Mouse (Mus musculus): ENCODE results near the gene Car9. TPM values are rescaled to one million over a fixed set of nuclear protein-coding genes. Genes with fewer than 3 reads are reported as not detected.

Car9 gene
- polyA plus RNA-seq, 1 experiment from 2014 or later: 1.0 TPM

DNA sequence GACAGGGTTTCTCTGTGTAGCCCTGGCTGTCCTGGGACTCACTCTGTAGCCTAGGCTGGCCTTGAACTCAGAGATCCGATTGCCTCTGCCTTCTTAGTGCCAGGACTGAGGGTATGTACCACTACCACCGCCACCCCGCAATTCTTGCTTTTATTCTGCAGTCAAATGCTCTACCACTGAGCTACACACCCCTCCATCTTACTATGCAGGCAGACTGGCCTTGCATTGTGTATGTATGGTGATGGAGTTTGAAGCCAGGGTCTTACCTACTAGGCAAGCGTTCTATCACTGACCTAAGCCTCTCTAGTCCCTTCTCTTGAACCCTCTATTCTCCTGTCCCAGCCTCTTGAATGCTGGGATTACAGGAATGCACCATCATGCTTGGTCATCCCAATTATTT is 6.5 kb downstream of the Car9 start:
- H3K4me3 ChIP-seq: no peak overlapping the region
- H3K9me3 ChIP-seq: no peaks in the 10 kb centered on the region
- no peak overlapping the region for H3K27ac ChIP-seq (replicated peaks)
- H3K36me3 ChIP-seq (replicated peaks): peaks cover 25% of the 10 kb centered on the region
- no peak for DNase-seq (ENCODE audit: low spot score)
- peaks cover 31% of the 10 kb centered on the region for H3K4me1 ChIP-seq
- 86% methylated on average over 4 of the region's 4 CpGs for WGBS
- peaks cover 33% of the 10 kb centered on the region for H3K27me3 ChIP-seq (replicated peaks; ENCODE audit: low read depth, poor library complexity, severe bottlenecking)

DNA sequence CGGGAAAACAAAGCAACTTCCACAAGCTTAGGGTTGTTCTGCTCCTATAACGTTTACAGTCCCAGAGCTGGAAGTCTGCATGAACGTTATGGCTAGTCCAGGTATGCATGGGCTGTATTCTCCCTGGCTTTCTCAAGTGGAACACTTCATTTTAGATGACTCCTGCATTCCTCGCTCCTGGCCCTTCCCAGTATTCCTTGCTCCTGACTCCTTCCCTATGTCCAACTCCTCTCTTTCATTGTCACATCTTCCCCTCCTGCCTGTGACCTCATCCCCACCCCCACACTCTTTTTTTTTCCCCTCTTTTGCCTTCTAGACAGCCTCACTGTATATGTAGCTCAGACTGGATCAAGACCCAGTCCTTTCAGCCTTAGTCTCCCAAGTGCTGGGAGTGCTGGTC is 7.0 kb downstream of the Car9 start:
- Histone ChIP-seq H3K4me3 (no peak overlapping the region), H3K36me3 (replicated peaks) (peaks cover 27% of the 10 kb centered on the region), H3K27ac (replicated peaks) (no peak overlapping the region), H3K27me3 (replicated peaks; ENCODE audit: low read depth, poor library complexity, severe bottlenecking) (peaks cover 33% of the 10 kb centered on the region), H3K4me1 (peaks cover 31% of the 10 kb centered on the region), H3K9me3 (no peaks in the 10 kb centered on the region)
- WGBS: 80% methylated on average over 4 of the region's 4 CpGs
- no peak for DNase-seq (ENCODE audit: low spot score)

DNA sequence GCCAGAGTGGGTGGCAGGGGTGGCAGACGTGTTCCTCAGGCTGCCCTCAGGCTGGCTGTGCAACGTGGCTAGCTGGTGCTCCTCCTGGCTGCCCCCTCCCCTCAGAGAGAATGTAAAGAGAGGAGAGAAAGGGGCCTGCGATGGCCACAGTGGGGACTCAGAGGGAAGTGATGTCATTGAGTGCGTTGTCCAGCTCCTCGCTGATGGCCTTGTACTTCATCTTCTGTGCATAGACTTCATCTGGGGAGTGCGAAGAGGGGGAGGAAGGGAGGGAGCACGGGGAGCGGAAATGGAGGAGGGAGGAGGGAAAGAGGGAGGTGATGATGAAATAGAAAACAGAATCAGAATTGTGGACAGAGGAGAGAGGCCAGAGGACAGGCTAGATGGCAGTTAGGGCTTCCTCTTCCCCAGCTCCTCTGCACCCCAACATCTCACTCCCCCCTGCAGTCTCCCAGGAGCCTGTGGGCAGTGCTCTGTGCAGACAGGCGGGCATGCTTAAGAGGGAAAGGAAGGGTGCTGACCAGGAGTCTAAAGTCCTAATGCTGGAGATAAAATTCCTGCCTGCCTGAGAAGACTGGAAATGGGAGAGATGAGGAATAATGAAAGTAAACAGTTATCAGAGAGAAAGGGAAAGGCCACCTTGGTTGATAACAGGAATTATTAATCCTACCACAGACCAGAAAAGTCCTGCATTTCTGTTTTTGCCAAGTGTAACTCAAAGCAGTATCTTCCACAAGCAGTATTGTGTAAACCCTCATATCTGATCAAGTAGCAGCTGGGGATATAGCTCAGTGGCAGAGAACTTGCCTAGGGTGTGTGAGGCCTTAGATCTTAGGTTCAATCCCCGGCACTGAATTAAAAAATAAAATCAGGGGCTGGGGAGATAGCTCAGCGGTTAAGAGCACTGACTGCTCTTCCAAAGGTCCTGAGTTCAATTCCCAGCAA is 9.3 kb downstream of the Car9 start:
- Histone ChIP-seq H3K9me3 (no peaks in the 10 kb centered on the region), H3K27ac (replicated peaks) (no peak overlapping the region), H3K4me3 (no peak overlapping the region), H3K27me3 (replicated peaks; ENCODE audit: low read depth, poor library complexity, severe bottlenecking) (peaks cover 35% of the 10 kb centered on the region), H3K36me3 (replicated peaks) (peaks cover 30% of the 10 kb centered on the region), H3K4me1 (peaks cover 45% of the 10 kb centered on the region)
- 71% methylated on average over 11 of the region's 11 CpGs for WGBS
- DNase-seq (ENCODE audit: low spot score): no peak

DNA sequence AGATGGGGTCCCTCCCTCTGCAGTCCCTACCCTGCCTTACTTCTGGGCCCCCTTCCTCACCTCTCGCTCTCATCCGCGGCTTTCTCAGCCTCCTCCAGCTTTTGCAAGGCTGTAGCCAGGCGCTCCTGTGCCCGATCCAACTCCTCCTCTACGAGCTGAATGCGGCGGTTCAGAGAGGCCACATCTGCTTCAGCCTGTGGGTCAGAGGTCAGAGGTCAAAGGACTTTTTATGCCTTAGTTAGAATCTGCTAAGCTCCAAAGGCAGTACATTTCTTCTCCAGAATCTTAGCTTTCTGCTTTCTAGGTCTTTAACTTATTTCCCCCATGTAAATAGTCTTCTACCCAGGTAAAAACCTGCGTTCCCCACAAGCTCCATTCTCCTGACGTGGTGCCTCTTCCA is 12.8 kb downstream of the Car9 start:
- DNase-seq (ENCODE audit: low spot score): peak; percentile 39
- no peaks in the 10 kb centered on the region for H3K9me3 ChIP-seq
- 12% methylated on average over 10 of the region's 10 CpGs for WGBS
- peaks cover 30% of the 10 kb centered on the region for H3K36me3 ChIP-seq (replicated peaks)
- peak overlapping the region; percentile 39 for H3K4me3 ChIP-seq
- peaks cover 72% of the 10 kb centered on the region for H3K4me1 ChIP-seq
- H3K27ac ChIP-seq (replicated peaks): no peak overlapping the region
- peaks cover 65% of the 10 kb centered on the region for H3K27me3 ChIP-seq (replicated peaks; ENCODE audit: low read depth, poor library complexity, severe bottlenecking)

DNA sequence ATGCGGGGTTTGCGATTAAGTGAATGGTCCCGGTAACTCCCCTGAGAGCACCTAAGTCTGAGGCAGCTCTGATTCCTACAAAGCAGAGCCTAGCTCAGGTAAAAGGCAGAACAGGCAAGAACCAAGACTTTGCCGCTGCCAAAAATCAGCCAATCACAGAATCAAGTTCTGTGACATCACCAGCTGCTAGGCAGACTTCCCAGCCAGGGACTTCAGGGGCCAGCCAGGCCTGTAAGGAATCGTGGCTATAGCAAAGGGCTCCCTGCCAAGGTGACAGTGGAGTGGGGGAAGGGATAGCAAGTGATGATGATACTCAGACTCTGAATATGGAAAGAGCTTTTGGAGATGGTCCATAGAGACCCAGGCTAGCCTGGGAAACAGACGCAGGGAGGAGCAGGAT is 13.2 kb downstream of the Car9 start:
- DNase-seq (ENCODE audit: low spot score): peak; percentile 88
- peaks cover 70% of the 10 kb centered on the region for H3K27me3 ChIP-seq (replicated peaks; ENCODE audit: low read depth, poor library complexity, severe bottlenecking)
- no peaks in the 10 kb centered on the region for H3K9me3 ChIP-seq
- WGBS: 13% methylated on average over 6 of the region's 6 CpGs
- H3K27ac ChIP-seq (replicated peaks): no peak overlapping the region
- H3K4me1 ChIP-seq: peaks cover 75% of the 10 kb centered on the region
- peak overlapping the region; percentile 39 for H3K4me3 ChIP-seq
- peaks cover 30% of the 10 kb centered on the region for H3K36me3 ChIP-seq (replicated peaks)

DNA sequence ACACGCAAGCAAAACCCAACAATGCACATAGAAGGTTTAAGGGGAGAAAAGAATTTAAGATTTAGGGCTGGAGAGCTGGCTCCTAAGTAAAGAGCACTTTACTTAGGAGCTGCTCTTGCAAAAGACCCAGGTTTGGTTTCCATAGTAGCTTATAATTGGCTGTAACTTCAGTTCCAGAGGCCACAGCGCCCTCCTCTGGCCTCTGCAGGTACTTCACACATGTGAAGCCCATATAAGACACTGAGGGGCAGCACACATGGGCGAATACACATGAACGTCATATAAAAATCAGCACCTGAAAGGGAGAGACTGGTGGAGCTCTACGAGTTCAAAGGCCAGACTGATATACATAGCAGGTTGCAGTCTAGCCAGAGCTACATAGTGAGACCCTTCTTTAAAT is 21.1 kb downstream of the Car9 start:
- H3K9me3 ChIP-seq: no peaks in the 10 kb centered on the region
- H3K36me3 ChIP-seq (replicated peaks): peaks cover 25% of the 10 kb centered on the region
- DNase-seq (ENCODE audit: low spot score): no peak
- H3K27ac ChIP-seq (replicated peaks): no peak overlapping the region
- 67% methylated on average over 5 of the region's 5 CpGs for WGBS
- H3K4me1 ChIP-seq: peaks cover 20% of the 10 kb centered on the region
- peaks cover 43% of the 10 kb centered on the region for H3K27me3 ChIP-seq (replicated peaks; ENCODE audit: low read depth, poor library complexity, severe bottlenecking)
- no peak overlapping the region for H3K4me3 ChIP-seq

DNA sequence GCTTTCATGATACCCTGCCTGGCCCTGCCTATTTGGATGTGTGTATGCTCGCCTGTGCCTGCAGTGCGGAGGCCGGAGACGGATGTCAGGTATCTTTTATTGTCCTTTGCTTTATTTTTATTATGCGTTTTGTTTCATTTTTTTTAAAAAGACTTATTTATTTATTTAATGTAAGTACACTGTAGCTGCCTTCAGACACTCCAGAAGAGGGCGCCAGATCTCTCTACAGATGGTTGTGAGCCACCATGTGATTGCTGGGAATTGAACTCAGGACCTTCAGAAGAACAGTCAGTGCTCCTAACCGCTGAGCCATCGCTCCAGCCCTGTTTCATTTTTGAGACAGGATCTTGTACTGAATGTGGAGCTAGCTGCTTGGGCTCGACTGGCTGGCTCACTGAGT is 21.7 kb downstream of the Car9 start:
- Histone ChIP-seq H3K4me3 (no peak overlapping the region), H3K27me3 (replicated peaks; ENCODE audit: low read depth, poor library complexity, severe bottlenecking) (peaks cover 37% of the 10 kb centered on the region), H3K4me1 (peaks cover 14% of the 10 kb centered on the region), H3K27ac (replicated peaks) (no peak overlapping the region), H3K9me3 (no peaks in the 10 kb centered on the region), H3K36me3 (replicated peaks) (peaks cover 31% of the 10 kb centered on the region)
- DNase-seq (ENCODE audit: low spot score): no peak
- WGBS: 76% methylated on average over 9 of the region's 9 CpGs

DNA sequence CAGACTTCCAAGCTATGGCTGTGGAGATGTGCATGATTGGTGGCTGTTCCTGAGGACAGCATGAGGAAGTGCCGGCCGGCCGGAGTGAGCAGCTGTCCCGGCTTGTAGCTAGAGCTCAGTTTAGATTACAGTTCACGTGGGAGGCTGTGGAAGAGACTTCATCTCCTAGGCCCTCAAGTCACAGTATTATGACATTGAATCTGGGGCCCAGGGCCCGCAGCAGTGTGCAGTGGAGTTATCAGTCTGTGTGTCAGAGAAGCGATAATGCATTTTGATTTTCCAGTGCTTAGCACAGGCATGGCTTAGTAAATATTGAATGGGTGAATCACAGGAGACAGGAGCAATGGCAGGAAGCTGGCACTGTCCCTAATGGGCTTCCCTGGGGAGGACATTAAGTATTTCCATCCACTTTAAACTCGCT is 23.3 kb downstream of the Car9 start:
- H3K4me3 ChIP-seq: no peak overlapping the region
- no peak for DNase-seq (ENCODE audit: low spot score)
- H3K36me3 ChIP-seq (replicated peaks): peaks cover 47% of the 10 kb centered on the region
- peaks cover 21% of the 10 kb centered on the region for H3K27me3 ChIP-seq (replicated peaks; ENCODE audit: low read depth, poor library complexity, severe bottlenecking)
- H3K9me3 ChIP-seq: no peaks in the 10 kb centered on the region
- H3K27ac ChIP-seq (replicated peaks): no peak overlapping the region
- 75% methylated on average over 8 of the region's 8 CpGs for WGBS
- H3K4me1 ChIP-seq: no peaks in the 10 kb centered on the region

DNA sequence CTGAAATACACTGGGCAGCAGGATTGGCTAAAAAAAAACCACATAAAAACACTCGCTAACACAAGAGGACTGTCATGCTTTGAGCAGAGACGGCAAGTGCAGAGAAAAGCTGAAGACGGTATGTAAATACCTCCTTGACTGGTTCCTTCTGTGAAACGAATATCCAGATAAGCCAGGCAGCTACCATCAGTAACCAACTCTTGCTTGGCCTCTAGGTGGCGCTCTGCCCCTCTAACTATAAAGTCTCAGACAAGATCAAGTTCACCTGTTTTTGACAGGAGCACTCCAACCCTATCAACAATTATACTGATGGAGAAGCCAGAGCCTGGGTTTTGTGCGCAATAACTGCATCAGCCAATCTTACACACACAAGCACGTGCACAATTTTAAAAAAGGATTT is 23.8 kb downstream of the Car9 start:
- Histone ChIP-seq H3K27me3 (replicated peaks; ENCODE audit: low read depth, poor library complexity, severe bottlenecking) (peaks cover 16% of the 10 kb centered on the region), H3K4me3 (no peak overlapping the region), H3K9me3 (no peaks in the 10 kb centered on the region), H3K27ac (replicated peaks) (no peak overlapping the region), H3K4me1 (no peaks in the 10 kb centered on the region), H3K36me3 (replicated peaks) (peaks cover 52% of the 10 kb centered on the region)
- peak; percentile 78 for DNase-seq (ENCODE audit: low spot score)
- 22% methylated on average over 7 of the region's 7 CpGs for WGBS

DNA sequence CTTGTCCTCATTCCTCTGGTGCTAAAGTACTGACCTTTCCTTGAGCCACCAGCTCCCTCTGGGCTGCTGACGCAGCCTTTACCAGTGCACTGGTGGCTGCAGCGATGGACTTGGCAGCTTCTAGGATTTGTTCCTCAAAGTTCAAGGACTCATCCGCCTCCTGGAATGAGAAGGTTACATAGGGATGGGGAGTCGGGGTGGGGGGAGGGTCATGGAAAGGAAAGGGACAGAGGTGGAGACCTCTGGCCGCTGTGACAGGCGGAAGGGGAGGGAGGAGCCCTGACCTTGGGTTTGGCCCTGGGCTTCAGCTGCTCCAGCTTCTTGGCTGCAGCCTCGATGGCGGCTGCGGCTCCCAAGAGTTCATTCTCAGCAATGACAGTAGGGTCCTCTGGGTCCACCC is 26.5 kb downstream of the Car9 start:
- no peak overlapping the region for H3K27ac ChIP-seq (replicated peaks)
- no peaks in the 10 kb centered on the region for H3K4me1 ChIP-seq
- 82% methylated on average over 9 of the region's 9 CpGs for WGBS
- DNase-seq (ENCODE audit: low spot score): no peak
- H3K36me3 ChIP-seq (replicated peaks): peaks cover 79% of the 10 kb centered on the region
- H3K27me3 ChIP-seq (replicated peaks; ENCODE audit: low read depth, poor library complexity, severe bottlenecking): no peaks in the 10 kb centered on the region
- H3K9me3 ChIP-seq: no peaks in the 10 kb centered on the region
- H3K4me3 ChIP-seq: no peak overlapping the region

DNA sequence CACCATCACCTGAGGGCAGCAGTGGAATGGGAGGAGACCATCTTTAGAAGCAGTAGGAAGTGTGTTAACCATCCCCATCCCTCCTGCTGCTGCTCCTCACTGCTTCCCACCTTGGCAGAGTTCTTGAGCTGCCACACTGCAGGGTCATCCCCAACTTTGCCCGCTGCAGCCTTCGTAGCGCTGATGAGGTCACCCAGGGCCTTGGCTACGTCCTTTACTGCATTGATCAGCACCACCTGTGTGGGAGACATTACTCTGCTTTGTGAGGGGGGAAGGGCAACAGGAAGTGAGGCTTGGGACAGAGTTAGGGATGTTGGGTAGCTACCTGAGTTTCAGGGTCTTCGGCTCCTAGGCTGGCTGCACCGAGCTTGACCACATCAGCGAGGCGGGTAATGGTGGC is 28.9 kb downstream of the Car9 start:
- DNase-seq (ENCODE audit: low spot score): no peak
- no peak overlapping the region for H3K27ac ChIP-seq (replicated peaks)
- H3K27me3 ChIP-seq (replicated peaks; ENCODE audit: low read depth, poor library complexity, severe bottlenecking): no peaks in the 10 kb centered on the region
- H3K9me3 ChIP-seq: no peaks in the 10 kb centered on the region
- 89% methylated on average over 8 of the region's 8 CpGs for WGBS
- no peak overlapping the region for H3K4me3 ChIP-seq
- peaks cover 100% of the 10 kb centered on the region for H3K36me3 ChIP-seq (replicated peaks)
- H3K4me1 ChIP-seq: no peaks in the 10 kb centered on the region

DNA sequence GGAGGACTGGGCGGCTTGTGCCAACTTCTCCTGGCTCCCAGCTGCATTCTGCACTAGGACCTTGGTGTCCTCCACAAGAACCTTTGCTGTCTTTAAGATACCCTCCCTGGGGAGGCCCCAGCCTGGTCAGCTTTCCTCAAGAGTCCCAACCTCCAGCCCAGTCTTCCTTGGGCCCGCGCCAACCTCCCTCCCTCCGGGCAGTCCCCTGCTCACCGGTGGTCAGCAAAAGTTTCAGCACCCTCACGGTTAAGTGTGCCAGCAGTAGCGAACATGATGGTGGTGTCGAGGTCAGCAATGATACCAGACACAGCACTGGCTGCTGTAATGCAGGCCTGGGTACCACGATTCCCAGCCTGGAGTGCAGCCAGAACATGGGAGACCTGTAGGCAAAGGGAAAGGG is 29.3 kb downstream of the Car9 start:
- WGBS: 94% methylated on average over 9 of the region's 9 CpGs
- Histone ChIP-seq H3K36me3 (replicated peaks) (peaks cover 100% of the 10 kb centered on the region), H3K9me3 (no peaks in the 10 kb centered on the region)

DNA sequence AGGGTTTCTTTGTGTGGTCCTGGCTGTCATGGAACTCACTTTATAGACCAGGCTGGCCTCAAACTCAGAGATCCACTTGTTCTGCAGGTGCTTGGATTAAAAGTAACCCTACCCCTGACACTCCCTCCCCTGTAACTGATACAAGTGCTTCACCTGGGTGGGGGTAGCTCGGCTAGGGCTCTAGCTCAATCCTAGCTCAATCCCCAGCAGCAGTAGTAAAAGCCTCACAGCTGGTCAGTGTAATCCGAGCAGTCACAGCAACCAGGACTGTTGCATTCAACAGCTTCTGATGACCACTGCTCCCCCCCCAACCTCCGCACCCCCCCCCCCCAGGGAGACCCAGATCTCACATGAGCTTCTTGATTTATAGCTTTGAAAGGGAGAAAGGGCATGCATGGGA is 35.3 kb downstream of the Car9 start:
- Histone ChIP-seq H3K9me3 (no peaks in the 10 kb centered on the region), H3K36me3 (replicated peaks) (peaks cover 100% of the 10 kb centered on the region), H3K4me3 (no peak overlapping the region), H3K4me1 (peaks cover 10% of the 10 kb centered on the region; the same call in 1 of the 2 replicates), H3K27ac (replicated peaks) (no peak overlapping the region), H3K27me3 (replicated peaks; ENCODE audit: low read depth, poor library complexity, severe bottlenecking) (no peaks in the 10 kb centered on the region)
- no peak for DNase-seq (ENCODE audit: low spot score)
- WGBS: 56% methylated on average over 3 of the region's 3 CpGs

More for the DNA sequence above, 29.3 kb downstream of the Car9 start:
- no peak overlapping the region for H3K27ac ChIP-seq (replicated peaks)
- H3K4me1 ChIP-seq: no peaks in the 10 kb centered on the region
- no peak for DNase-seq (ENCODE audit: low spot score)
- no peak overlapping the region for H3K4me3 ChIP-seq
- no peaks in the 10 kb centered on the region for H3K27me3 ChIP-seq (replicated peaks; ENCODE audit: low read depth, poor library complexity, severe bottlenecking)
